Mouse (Mus musculus) E14TG2a.4 (cell line): ENCODE data around the gene Tsr3.

Experiments
- CTCF ChIP-seq: conservative IDR thresholded peaks from 2 replicates; pipeline ENCODE4 v1.5.1; 2014; ENCODE audit warnings: low read length
- NANOG ChIP-seq: IDR thresholded peaks from 2 replicates; pipeline ENCODE4 v1.6.1; 2014; ENCODE audit warnings: borderline replicate concordance, low read length, mixed read lengths
- POU5F1 ChIP-seq: IDR thresholded peaks from 2 replicates; pipeline ENCODE4 v1.6.1; 2014; ENCODE audit warnings: low read length, borderline replicate concordance

DNA sequence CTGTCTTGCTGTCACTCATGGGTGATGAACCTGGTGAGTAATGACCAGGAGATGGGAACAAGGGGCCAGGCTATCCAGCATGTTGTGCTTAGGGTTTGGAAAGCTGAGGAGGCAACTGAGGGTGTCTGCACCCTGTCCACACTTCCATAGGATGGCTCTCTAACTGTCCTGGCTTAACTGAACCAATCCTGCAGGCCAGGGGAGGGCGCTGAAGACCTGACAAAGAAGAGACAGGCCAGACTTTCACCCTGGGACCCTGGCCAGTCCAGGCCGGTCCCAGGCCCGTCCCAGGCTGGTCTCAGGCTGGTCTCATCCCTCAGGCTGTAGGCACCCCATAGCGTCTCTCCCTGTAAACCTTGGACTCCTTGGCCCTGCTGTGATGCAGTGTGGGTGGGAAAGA, 50.4 kb downstream of the Tsr3 start:
- TF ChIP-seq CTCF (no peak), POU5F1 (no peak), NANOG (no peak)
